Mouse (Mus musculus) regulatory T cell (primary cell): ENCODE data around the gene Tmem231.

Experiments used
- in situ Hi-C: fragments of 300-600 bp; cut with MboI, MseI; formaldehyde crosslinking; loops from one replicate; pipeline ENCODE4 v1.15.1; 2025; ENCODE audit warnings: high pct_unique_total_duplicates

The Tmem231 gene

GRCm38 (mm10) chr8:111865130-111865852 is 68.4 kb downstream of the Tmem231 start:
- in situ Hi-C loops = loop anchor here (25.0 kb wide), 1 partner anchor 2003 kb away; the partner anchor contains the start of gene Phlpp2

GRCm38 (mm10) chr8:111864648-111865047 is 69.0 kb downstream of the Tmem231 start:
- in situ Hi-C loops = loop anchor here (25.0 kb wide), 1 partner anchor 2002 kb away; the partner anchor contains the start of gene Phlpp2

GRCm38 (mm10) chr8:111863280-111863679 is 70.4 kb downstream of the Tmem231 start:
- in situ Hi-C loops = loop anchor here (25.0 kb wide), 1 partner anchor 2001 kb away; the partner anchor contains the start of gene Phlpp2
